Comparison of ENCODE assay signal across 20 mouse cellular contexts in the genomic region with DNA sequence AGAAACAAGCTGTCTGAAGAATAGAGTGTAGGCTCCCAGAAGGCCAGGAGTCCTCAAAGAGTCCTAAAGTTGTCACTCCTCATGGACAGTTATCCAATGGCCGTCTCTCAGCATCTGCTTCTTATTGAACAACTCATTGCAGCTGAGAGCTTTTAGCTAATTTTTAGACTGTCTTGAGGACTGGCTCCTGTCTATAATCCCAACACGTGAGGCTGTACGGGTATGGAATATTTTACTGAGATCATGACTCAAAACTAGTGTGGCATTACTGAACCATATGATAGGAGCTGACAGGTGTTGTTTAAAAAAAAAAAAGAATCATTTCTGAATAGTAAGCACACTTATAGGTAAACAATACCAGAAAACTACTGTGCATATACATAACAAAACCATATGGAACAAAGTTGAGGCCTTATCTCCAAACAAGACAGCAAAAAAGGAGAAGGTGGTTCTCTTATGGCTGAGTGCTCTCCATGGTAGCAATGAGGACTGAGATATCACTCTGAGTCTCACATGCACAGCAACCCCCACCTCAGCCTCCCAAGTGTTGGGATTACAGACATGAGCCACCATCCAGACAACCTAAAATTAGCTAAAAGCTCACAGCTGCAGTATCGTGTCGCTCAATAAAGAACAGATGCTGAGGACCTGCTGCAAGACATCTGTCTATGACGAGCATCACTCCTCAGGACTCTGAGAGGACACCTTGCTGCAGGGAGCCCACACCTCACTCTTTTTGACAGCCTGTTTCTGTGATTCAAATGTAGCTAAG. TPM values are rescaled to one million over a fixed set of nuclear protein-coding genes. Genes with fewer than 3 reads are reported as not detected.
DNase-seq lines count a peak whose midpoint lies in the region; ATAC-seq and TF ChIP-seq lines count a peak whose summit lies in the region.
"Had no signal": no experiment of that assay in that cellular context is flagged by ENCODE, and none has a peak within 500 bp of the region (broad histone marks: within the 10 kb centered on the region; RNA-seq: fewer than 3 reads in every experiment).

No protein-coding gene starts in this region.

- H3K9ac ChIP-seq in forebrain, postnatal 0 days: no peak overlapping the region
- no peak overlapping the region for H3K9ac ChIP-seq in forebrain, embryonic 12.5 days
- no peak overlapping the region for H3K9ac ChIP-seq in heart, postnatal 0 days (replicated peaks; ENCODE audit: low read depth, low read length)
- no peak overlapping the region for H3K9ac ChIP-seq in heart, adult 2 months (ENCODE audit: low read depth, low read length)
- no peak overlapping the region for H3K9ac ChIP-seq in neural tube, embryonic 15.5 days (replicated peaks)
- H3K9ac ChIP-seq: embryonic facial prominence, embryonic 13.5 days; hindbrain, embryonic 14.5 days; intestine, embryonic 15.5 days had no signal

- H3K27me3 ChIP-seq in forebrain, postnatal 0 days (ENCODE audit: insufficient read depth, low read length): no peaks in the 10 kb centered on the region
- H3K27me3 ChIP-seq in forebrain, embryonic 12.5 days: no peaks in the 10 kb centered on the region; the same call in 1 of the 2 replicates
- H3K27me3 ChIP-seq in heart, postnatal 0 days (ENCODE audit: control insufficient read depth, insufficient read depth, low read length): no peaks in the 10 kb centered on the region
- H3K27me3 ChIP-seq in heart, adult 2 months (ENCODE audit: control insufficient read depth, insufficient read depth, low read length): no peaks in the 10 kb centered on the region
- no peaks in the 10 kb centered on the region for H3K27me3 ChIP-seq in neural tube, embryonic 15.5 days (replicated peaks)
- H3K27me3 ChIP-seq: embryonic facial prominence, embryonic 13.5 days; intestine, embryonic 15.5 days had no signal

- 80% methylated on average over 6 of the region's 6 CpGs for WGBS in forebrain, postnatal 0 days
- WGBS in forebrain, embryonic 12.5 days: 88% methylated on average over 6 of the region's 6 CpGs
- WGBS in heart, postnatal 0 days: 59% methylated on average over 6 of the region's 6 CpGs
- WGBS in heart, adult 2 months: 79% methylated on average over 6 of the region's 6 CpGs
- 83% methylated on average over 6 of the region's 6 CpGs for WGBS in neural tube, embryonic 15.5 days

- no peak for DNase-seq in forebrain, postnatal 0 days
- DNase-seq in heart, postnatal 0 days (ENCODE audit: low spot score): no peak
- DNase-seq in heart, adult 2 months: no peak
- no peak for DNase-seq in neural tube, embryonic 10.5 days (ENCODE audit: extremely low spot score, low spot score)
- no peak for DNase-seq in gastrocnemius, postnatal 25 days
- DNase-seq: adrenal gland, adult 8-10 months; adrenal gland, postnatal 36 days; cerebellum, adult 11 months; cerebellum, adult 9-10 months; cerebellum, postnatal 25 days; heart, adult 18-20 months; kidney, adult 2 months had no signal

- ATAC-seq in forebrain, postnatal 0 days: peak; percentile 45
- no peak for ATAC-seq in forebrain, embryonic 12.5 days (ENCODE audit: low FRiP score)
- ATAC-seq in heart, postnatal 0 days (ENCODE audit: insufficient read depth, low read depth): peak; percentile 30; the same call in 1 of the 2 replicates
- ATAC-seq in neural tube, embryonic 15.5 days (ENCODE audit: low FRiP score): no peak
- ATAC-seq in megakaryocyte, adult 5-6 weeks (ENCODE audit: poor library complexity, severe bottlenecking): no peak
- ATAC-seq: forebrain, embryonic 14.5 days; intestine, embryonic 15.5 days had no signal

- no peak for TF ChIP-seq EP300 in heart, postnatal 0 days (IDR thresholded peaks at IDR 0.05; ENCODE audit: low read depth)
- no peak for TF ChIP-seq EP300 in heart, adult 2 months (IDR thresholded peaks at IDR 0.05; ENCODE audit: insufficient read depth, low read depth, low read length)

- no peak for TF ChIP-seq CTCF in forebrain, postnatal 0 days (IDR thresholded peaks at IDR 0.05; ENCODE audit: low read depth)
- TF ChIP-seq CTCF in heart, postnatal 0 days (IDR thresholded peaks at IDR 0.05; ENCODE audit: low read depth): no peak
- TF ChIP-seq CTCF in heart, adult 2 months (IDR thresholded peaks at IDR 0.05): no peak

- H3K27ac ChIP-seq in forebrain, postnatal 0 days (ENCODE audit: low read depth, low read length): no peak overlapping the region
- no peak overlapping the region for H3K27ac ChIP-seq in forebrain, embryonic 12.5 days
- H3K27ac ChIP-seq in heart, postnatal 0 days (ENCODE audit: low read depth): no peak overlapping the region
- no peak overlapping the region for H3K27ac ChIP-seq in heart, adult 2 months
- H3K27ac ChIP-seq in neural tube, embryonic 15.5 days (replicated peaks): 0 out of 2 replicates have a peak overlapping the region, but pooled peaks have one; percentile 23
- H3K27ac ChIP-seq: embryonic facial prominence, embryonic 13.5 days; hindbrain, embryonic 14.5 days; intestine, embryonic 15.5 days had no signal

- no peak for TF ChIP-seq POLR2A in heart, adult 2 months (IDR thresholded peaks at IDR 0.05; ENCODE audit: insufficient read depth, low read depth, low read length)

- intact Hi-C loops in heart, adult 2 months (cut with DNase I): no loop called here

- H3K9me3 ChIP-seq in forebrain, postnatal 0 days (ENCODE audit: low read length): no peaks in the 10 kb centered on the region
- H3K9me3 ChIP-seq in forebrain, embryonic 12.5 days: no peaks in the 10 kb centered on the region
- H3K9me3 ChIP-seq in heart, postnatal 0 days (replicated peaks; ENCODE audit: control insufficient read depth, low read length): no peaks in the 10 kb centered on the region
- H3K9me3 ChIP-seq in neural tube, embryonic 15.5 days (replicated peaks): no peaks in the 10 kb centered on the region
- H3K9me3 ChIP-seq: embryonic facial prominence, embryonic 13.5 days; intestine, embryonic 15.5 days had no signal

- no peaks in the 10 kb centered on the region for H3K4me1 ChIP-seq in forebrain, postnatal 0 days (ENCODE audit: insufficient read depth)
- peaks cover 8% of the 10 kb centered on the region for H3K4me1 ChIP-seq in forebrain, embryonic 12.5 days
- H3K4me1 ChIP-seq in heart, postnatal 0 days (ENCODE audit: control insufficient read depth, insufficient read depth): peaks cover 17% of the 10 kb centered on the region
- peaks cover 6% of the 10 kb centered on the region for H3K4me1 ChIP-seq in heart, adult 2 months (ENCODE audit: control insufficient read depth, insufficient read depth, low read length)
- peaks cover 20% of the 10 kb centered on the region for H3K4me1 ChIP-seq in neural tube, embryonic 15.5 days

- no peak overlapping the region for H3K4me2 ChIP-seq in forebrain, postnatal 0 days (ENCODE audit: low read depth)
- H3K4me2 ChIP-seq in forebrain, embryonic 12.5 days: no peak overlapping the region
- H3K4me2 ChIP-seq in heart, postnatal 0 days (ENCODE audit: low read depth, low read length): no peak overlapping the region
- H3K4me2 ChIP-seq in neural tube, embryonic 15.5 days: no peak overlapping the region
- H3K4me2 ChIP-seq: embryonic facial prominence, embryonic 13.5 days; heart, embryonic 11.5 days; hindbrain, embryonic 14.5 days; intestine, embryonic 15.5 days had no signal

- H3K4me3 ChIP-seq in forebrain, postnatal 0 days (ENCODE audit: low read depth, low read length): no peak overlapping the region
- no peak overlapping the region for H3K4me3 ChIP-seq in forebrain, embryonic 12.5 days (replicated peaks)
- H3K4me3 ChIP-seq in heart, postnatal 0 days (ENCODE audit: low read depth, low read length): no peak overlapping the region
- H3K4me3 ChIP-seq in heart, adult 2 months: no peak overlapping the region
- H3K4me3 ChIP-seq in neural tube, embryonic 15.5 days (replicated peaks): no peak overlapping the region
- H3K4me3 ChIP-seq: embryonic facial prominence, embryonic 13.5 days; intestine, embryonic 15.5 days had no signal

- H3K36me3 ChIP-seq in forebrain, postnatal 0 days (ENCODE audit: insufficient read depth): no peaks in the 10 kb centered on the region
- no peaks in the 10 kb centered on the region for H3K36me3 ChIP-seq in forebrain, embryonic 12.5 days (replicated peaks)
- no peaks in the 10 kb centered on the region for H3K36me3 ChIP-seq in heart, postnatal 0 days (replicated peaks; ENCODE audit: control insufficient read depth, insufficient read depth, low read length)
- H3K36me3 ChIP-seq in heart, adult 2 months (ENCODE audit: control insufficient read depth, insufficient read depth, low read length): peaks cover 4% of the 10 kb centered on the region; the same call in 1 of the 2 replicates
- H3K36me3 ChIP-seq in neural tube, embryonic 15.5 days: no peaks in the 10 kb centered on the region
- H3K36me3 ChIP-seq: embryonic facial prominence, embryonic 13.5 days; intestine, embryonic 15.5 days had no signal

- no peaks in the 10 kb centered on the region for H3K79me2 ChIP-seq in heart, adult 2 months (replicated peaks; ENCODE audit: control insufficient read depth, insufficient read depth, low read length)

RNA-seq across cellular contexts. Expression of a gene that starts 21.6 kb away (rescaled TPM):
- total RNA-seq in forebrain, postnatal 0 days (2014; rRNA removed): 2.6 and 2.8 TPM in 2 replicates
- 1.8 TPM in 2 replicates for polyA plus RNA-seq in forebrain, postnatal 0 days (2015; fragmentation: Nextera tagmentation; extraction: Ambion mirVana)
- 4.4 and 7.6 TPM in 2 replicates for polyA plus RNA-seq in forebrain, embryonic 12.5 days (2016; fragmentation: Nextera tagmentation; extraction: Ambion mirVana)
- 6.7 and 13.2 TPM in 2 replicates for total RNA-seq in heart, postnatal 0 days (2014; rRNA removed; ENCODE audit: low replicate concordance)
- 3.7 and 4.0 TPM in 2 replicates for polyA plus RNA-seq in heart, postnatal 0 days (2015; fragmentation: Nextera tagmentation; extraction: Ambion mirVana)
- 1 to 10 TPM; 1.6 to 2.1 TPM for total RNA-seq in heart, adult 2 months (2021)
- 2.8 and 3.5 TPM in 2 replicates for polyA plus RNA-seq in heart, adult 2 months (2012; rRNA removed)
- 4.6 and 5.2 TPM in 2 replicates for polyA plus RNA-seq in neural tube, embryonic 15.5 days (2015; fragmentation: Nextera tagmentation; extraction: Ambion mirVana)
- under 1 TPM; 0.72 TPM for total RNA-seq in gastrocnemius, postnatal 25 days (2021)
- 1.1 TPM in 2 replicates for total RNA-seq in megakaryocyte, adult 5-6 weeks (2015)
- 0.99 and 2.6 TPM in 2 replicates for total RNA-seq in megakaryocyte, adult 5-6 weeks (2017)

Comparison
In these comparisons a context has a peak if more than half of its experiments do, and no peak if none do; other contexts are left out.
1. ATAC-seq: peak in forebrain, postnatal 0 days (single experiment) and heart, postnatal 0 days (single experiment); none in forebrain, embryonic 12.5 days (single experiment), neural tube, embryonic 15.5 days (single experiment) and megakaryocyte, adult 5-6 weeks (single experiment).